Mouse (Mus musculus) heart, postnatal 0 days (tissue): ENCODE results near the gene Rhoj. TPM values are rescaled to one million over a fixed set of nuclear protein-coding genes. Genes with fewer than 3 reads are reported as not detected.

Source experiments
- ATAC-seq: fragments of 200-750 bp; cut with Nextera tagmentation; 2 replicates; pipeline ENCODE4 v1.8.0; 2017; ENCODE audit warnings: low read depth, moderate number of reproducible peaks, moderate library complexity; ENCODE audit not compliant: insufficient read depth
- DNase-seq: peaks from one replicate; pipeline ENCODE4 v3.0.0-alpha.2; 2016; ENCODE audit warnings: low spot score
- H3K27ac ChIP-seq: fragments of 300-500 bp; sonication (generic); 2 replicates; pipeline ENCODE4 v1.5.1; 2014; ENCODE audit warnings: low read depth, mild to moderate bottlenecking
- H3K27me3 ChIP-seq: fragments of 300-500 bp; sonication (generic); 2 replicates; pipeline ENCODE4 v1.6.1; 2014; ENCODE audit warnings: low read length, mixed read lengths; ENCODE audit not compliant: control insufficient read depth, insufficient read depth
- H3K36me3 ChIP-seq: fragments of 300-500 bp; sonication (generic); replicated peaks from 2 replicates; pipeline ENCODE4 v1.6.1; 2014; ENCODE audit warnings: low read length, mixed read lengths; ENCODE audit not compliant: control insufficient read depth, insufficient read depth
- H3K4me1 ChIP-seq: fragments of 300-500 bp; sonication (generic); 2 replicates; pipeline ENCODE4 v1.6.1; 2014; ENCODE audit warnings: antibody characterized with exemption; ENCODE audit not compliant: control insufficient read depth, insufficient read depth
- H3K4me2 ChIP-seq: fragments of 300-500 bp; sonication (generic); 2 replicates; pipeline ENCODE4 v1.6.1; 2014; ENCODE audit warnings: low read depth, mild to moderate bottlenecking, low read length, moderate library complexity
- H3K4me3 ChIP-seq: fragments of 300-500 bp; sonication (generic); 2 replicates; pipeline ENCODE4 v1.5.1; 2014; ENCODE audit warnings: low read depth, low read length
- H3K9ac ChIP-seq: fragments of 300-500 bp; sonication (generic); replicated peaks from 2 replicates; pipeline ENCODE4 v1.6.1; 2014; ENCODE audit warnings: low read depth, low read length, mixed read lengths
- H3K9me3 ChIP-seq: fragments of 300-500 bp; sonication (generic); replicated peaks from 2 replicates; pipeline ENCODE4 v1.6.1; 2016; ENCODE audit warnings: low read length; ENCODE audit not compliant: control insufficient read depth
- CTCF ChIP-seq: IDR thresholded peaks from 2 replicates; pipeline ENCODE4 v1.5.1; 2016; ENCODE audit warnings: antibody characterized with exemption, control low read depth, low read depth
- EP300 ChIP-seq: IDR thresholded peaks from 2 replicates; pipeline ENCODE4 v1.6.1; 2016; ENCODE audit warnings: antibody characterized with exemption, low read depth
- WGBS: fragments of 180-500 bp; shearing (Covaris S2); extraction: QIAGEN DNeasy Blood & Tissue Kit; methylation state at CpG from one replicate; pipeline ENCODE4 v1.1.7; 2014; 5-methylcytosine and 5-hydroxymethylcytosine counted together
- polyA plus RNA-seq: library from polyadenylated mRNA; unstranded; fragments of >200 nt; fragmentation: Nextera tagmentation; extraction: Ambion mirVana; gene quantifications from 2 replicates; pipeline ENCODE4 v1.2.1, GENCODE M21; 2015
- total RNA-seq: library from RNA; depleted of rRNA; stranded (reverse); fragments of >200 nt; gene quantifications from 2 replicates; pipeline ENCODE4 v1.2.3, GENCODE M21; 2014; ENCODE audit warnings: low replicate concordance

Gene Rhoj
- total and polyA plus RNA-seq, 2 experiments from 2014 or later, result 42.9 to 107 TPM

DNA sequence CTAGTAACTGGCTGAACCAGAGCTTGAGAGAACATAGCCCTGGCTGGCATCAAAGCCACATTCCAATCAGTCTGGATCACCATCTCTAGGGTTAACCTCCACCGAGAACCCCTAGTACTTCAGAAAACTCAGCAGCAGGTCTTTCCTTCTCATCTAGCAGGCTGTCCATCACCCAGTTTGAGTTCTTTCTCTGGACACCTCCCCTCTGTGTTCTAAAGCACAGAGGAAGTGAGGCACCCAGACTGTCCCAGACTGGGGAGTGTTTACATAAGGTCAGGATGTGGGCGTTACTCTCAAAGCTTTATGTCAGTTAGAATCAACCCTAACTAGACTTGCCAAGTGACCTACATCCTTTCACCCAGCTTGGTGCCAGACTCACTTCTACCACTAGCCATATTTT lies 24.9 kb upstream of the Rhoj start:
- ATAC-seq (no peak), DNase-seq (peak; percentile 11)
- H3K9ac ChIP-seq, result no peak overlapping the region
- H3K4me2 ChIP-seq, result no peak overlapping the region
- no peaks in the 10 kb centered on the region for H3K36me3 ChIP-seq
- H3K9me3 ChIP-seq, result no peaks in the 10 kb centered on the region
- H3K4me1 ChIP-seq, result peaks cover 14% of the 10 kb centered on the region
- peak overlapping the region; percentile 30; the same call in 1 of the 2 replicates for H3K27ac ChIP-seq
- WGBS, result 26% methylated on average over 2 of the region's 2 CpGs
- H3K4me3 ChIP-seq, result no peak overlapping the region
- no peaks in the 10 kb centered on the region for H3K27me3 ChIP-seq
- TF ChIP-seq CTCF (no peak), EP300 (no peak)

DNA sequence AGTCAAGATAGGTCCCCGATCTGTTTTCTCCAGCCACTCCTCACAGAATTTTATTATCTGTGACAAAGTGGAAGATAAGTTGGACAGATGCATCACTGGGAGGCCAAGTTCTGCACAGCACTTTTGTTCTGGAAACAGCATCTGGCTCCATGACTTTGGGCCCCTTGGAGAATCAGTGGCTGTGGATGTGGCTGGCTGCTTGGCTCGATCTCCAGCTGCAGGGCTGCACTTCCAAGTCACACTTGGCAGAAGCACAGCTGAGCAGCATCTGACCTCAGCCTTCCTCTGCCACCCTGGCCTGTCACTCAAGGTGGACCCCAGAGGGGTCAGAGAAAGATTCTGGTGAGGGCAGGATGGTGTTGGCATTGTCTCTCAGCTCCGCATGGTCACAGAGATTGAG lies 22.0 kb upstream of the Rhoj start:
- Histone ChIP-seq H3K9me3 (no peaks in the 10 kb centered on the region), H3K4me1 (peaks cover 14% of the 10 kb centered on the region), H3K4me3 (no peak overlapping the region), H3K27ac (peak overlapping the region; percentile 3; the same call in 1 of the 2 replicates), H3K4me2 (no peak overlapping the region), H3K36me3 (no peaks in the 10 kb centered on the region), H3K9ac (no peak overlapping the region), H3K27me3 (no peaks in the 10 kb centered on the region)
- DNase-seq (no peak), ATAC-seq (no peak)
- TF ChIP-seq EP300 (no peak), CTCF (no peak)
- WGBS, result 48% methylated on average over 3 of the region's 3 CpGs

DNA sequence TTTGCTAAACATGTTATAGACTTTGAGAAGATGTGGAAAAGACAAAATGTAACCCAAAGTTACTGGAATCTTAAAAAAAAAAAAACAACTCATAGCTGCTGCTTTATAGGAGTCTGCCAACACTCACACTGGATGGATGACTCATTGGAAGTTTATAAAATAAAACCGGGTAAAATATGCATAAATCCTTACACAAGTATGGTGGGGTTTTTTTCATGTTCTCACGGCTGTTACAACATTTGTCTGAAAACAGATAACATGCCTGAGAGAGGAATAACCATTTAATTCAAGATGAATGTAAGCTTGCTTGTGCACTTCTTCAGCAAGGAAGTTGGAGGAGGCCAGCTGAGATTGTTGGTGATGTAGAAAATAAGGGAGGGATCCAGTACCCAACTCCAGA lies 17.6 kb upstream of the Rhoj start:
- H3K4me2 ChIP-seq, result no peak overlapping the region
- DNase-seq (peak; percentile 8), ATAC-seq (no peak)
- H3K36me3 ChIP-seq, result no peaks in the 10 kb centered on the region
- H3K27ac ChIP-seq, result no peak overlapping the region
- H3K4me3 ChIP-seq, result no peak overlapping the region
- H3K9ac ChIP-seq, result no peak overlapping the region
- 52% methylated on average over 2 of the region's 2 CpGs for WGBS
- H3K27me3 ChIP-seq, result peaks cover 14% of the 10 kb centered on the region; the same call in 1 of the 2 replicates
- TF ChIP-seq CTCF (no peak), EP300 (no peak)
- H3K4me1 ChIP-seq, result no peaks in the 10 kb centered on the region
- H3K9me3 ChIP-seq, result no peaks in the 10 kb centered on the region

DNA sequence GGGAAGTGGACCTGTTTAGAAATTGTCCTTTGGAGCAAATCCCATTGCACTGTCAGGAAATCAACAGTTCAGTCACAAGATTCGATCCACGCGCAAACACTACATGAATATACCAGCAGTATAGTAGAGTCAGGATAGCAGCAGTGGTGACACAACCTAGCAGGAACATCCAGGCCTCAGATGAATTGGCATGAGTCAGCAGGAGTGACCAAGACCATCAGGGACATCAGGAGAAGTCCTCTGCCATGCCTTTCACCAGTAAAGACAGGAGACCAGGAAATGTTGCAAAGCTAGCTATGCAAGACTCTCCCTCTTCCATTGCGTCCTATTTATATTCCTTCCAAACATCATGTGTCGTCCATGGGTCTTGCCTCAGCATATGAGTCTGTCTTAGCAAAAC lies 16.6 kb upstream of the Rhoj start:
- Histone ChIP-seq H3K9ac (no peak overlapping the region), H3K9me3 (no peaks in the 10 kb centered on the region), H3K4me2 (no peak overlapping the region), H3K4me1 (no peaks in the 10 kb centered on the region), H3K36me3 (no peaks in the 10 kb centered on the region), H3K27ac (no peak overlapping the region), H3K4me3 (no peak overlapping the region), H3K27me3 (peaks cover 14% of the 10 kb centered on the region; the same call in 1 of the 2 replicates)
- DNase-seq (no peak), ATAC-seq (no peak)
- 88% methylated on average over 5 of the region's 5 CpGs for WGBS
- no peak for TF ChIP-seq EP300
- TF ChIP-seq CTCF, result no peak

DNA sequence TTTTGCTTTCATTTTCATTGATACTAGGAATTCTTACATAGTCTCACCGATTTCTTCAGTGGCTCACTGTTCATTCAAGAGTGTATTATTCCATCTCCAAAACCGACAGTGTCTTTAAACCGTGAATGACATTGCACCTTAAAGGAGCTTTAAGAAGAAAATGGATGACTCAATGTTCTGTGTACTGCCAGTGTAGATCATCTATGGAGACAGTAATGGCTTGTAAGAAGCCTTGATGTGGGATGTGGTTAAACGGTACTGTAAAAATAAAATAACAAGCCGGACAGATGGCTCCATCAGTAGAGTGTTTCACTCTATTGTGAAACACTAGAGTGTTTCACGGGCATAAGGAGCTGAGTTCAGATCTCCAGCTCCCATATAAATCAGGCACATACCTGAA lies 15.2 kb upstream of the Rhoj start:
- DNase-seq (no peak), ATAC-seq (no peak)
- no peak for TF ChIP-seq CTCF
- no peak overlapping the region for H3K4me3 ChIP-seq
- H3K36me3 ChIP-seq, result no peaks in the 10 kb centered on the region
- WGBS, result 79% methylated on average over 6 of the region's 6 CpGs
- H3K4me1 ChIP-seq, result no peaks in the 10 kb centered on the region
- no peak overlapping the region for H3K9ac ChIP-seq
- H3K4me2 ChIP-seq, result no peak overlapping the region
- no peak overlapping the region for H3K27ac ChIP-seq
- no peaks in the 10 kb centered on the region for H3K9me3 ChIP-seq
- H3K27me3 ChIP-seq, result peaks cover 23% of the 10 kb centered on the region

DNA sequence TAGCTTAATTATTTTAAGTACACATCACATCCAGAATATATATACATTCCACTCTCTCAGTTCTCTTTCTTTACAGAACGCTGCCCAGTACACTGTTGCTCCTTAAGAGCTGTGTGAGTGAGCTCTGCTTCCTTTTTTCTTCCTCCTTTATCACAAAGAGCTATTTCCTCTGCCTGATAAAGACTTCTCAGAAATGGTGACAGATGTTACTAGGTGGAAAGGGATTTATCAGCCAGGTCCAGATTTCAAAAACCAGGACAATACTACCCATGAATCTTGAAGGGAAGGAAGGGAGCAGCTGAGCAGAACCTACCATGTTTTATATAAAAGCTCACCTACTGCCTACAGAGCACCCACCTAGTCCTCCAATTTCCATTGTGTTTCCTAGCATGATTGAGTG lies 8.3 kb upstream of the Rhoj start:
- Histone ChIP-seq H3K4me1 (no peaks in the 10 kb centered on the region), H3K9me3 (no peaks in the 10 kb centered on the region), H3K9ac (no peak overlapping the region), H3K27me3 (peaks cover 31% of the 10 kb centered on the region; the same call in 1 of the 2 replicates), H3K36me3 (no peaks in the 10 kb centered on the region), H3K4me2 (no peak overlapping the region), H3K4me3 (no peak overlapping the region), H3K27ac (no peak overlapping the region)
- DNase-seq, result no peak
- TF ChIP-seq CTCF (no peak), EP300 (no peak)
- no peak for ATAC-seq
- WGBS, result 21% methylated on average over 1 of the region's 1 CpGs
